In genomic region chr7:130007993-130008583, GRCm38 (mm10) we compare ENCODE assay signal across 22 mouse cellular contexts.
DNase-seq lines count a peak whose midpoint lies in the region; ATAC-seq and TF ChIP-seq lines count a peak whose summit lies in the region.
"Had no signal": no experiment of that assay in that cellular context is flagged by ENCODE, and none has a peak within 500 bp of the region (broad histone marks: within the 10 kb centered on the region; RNA-seq: fewer than 3 reads in every experiment).

No protein-coding gene starts in this region.

- H3K4me1 ChIP-seq in intestine, embryonic 14.5 days (replicated peaks; ENCODE audit: control insufficient read depth, insufficient read depth, low read length) = peaks cover 41% of the 10 kb centered on the region
- H3K4me1 ChIP-seq in intestine, postnatal 0 days (replicated peaks; ENCODE audit: control insufficient read depth, insufficient read depth, low read length) = no peaks in the 10 kb centered on the region
- H3K4me1 ChIP-seq in stomach, embryonic 16.5 days (ENCODE audit: control insufficient read depth, insufficient read depth, low read length) = peaks cover 18% of the 10 kb centered on the region

- DNase-seq in embryo, embryonic 10 days (ENCODE audit: low spot score) = peak; percentile 65
- DNase-seq in embryo, embryonic 11 days = no peak
- peak; percentile 53 for DNase-seq in intestine, embryonic 14.5 days (ENCODE audit: low spot score)
- no peak for DNase-seq in frontal cortex, postnatal 36 days (ENCODE audit: low spot score in 2 of 2)
- DNase-seq in thymus, postnatal 10 days (ENCODE audit: low spot score in 2 of 2) = no peak
- DNase-seq: adrenal gland, adult 8-10 months; adrenal gland, postnatal 36 days; B cell, adult 2 months; cerebellum, adult 2 months; cerebellum, postnatal 10 days; gastrocnemius, postnatal 14 days; heart, postnatal 10 days; heart, postnatal 4 days had no signal

- no peak overlapping the region for H3K9ac ChIP-seq in intestine, embryonic 14.5 days (ENCODE audit: low read length)
- no peak overlapping the region for H3K9ac ChIP-seq in intestine, postnatal 0 days (ENCODE audit: low read depth, low read length)
- no peak overlapping the region for H3K9ac ChIP-seq in stomach, embryonic 16.5 days (ENCODE audit: low read length)
- H3K9ac ChIP-seq: embryonic facial prominence, embryonic 15.5 days; hindbrain, embryonic 14.5 days had no signal

- no peaks in the 10 kb centered on the region for H3K9me3 ChIP-seq in intestine, embryonic 14.5 days (ENCODE audit: control insufficient read depth, low read length)
- H3K9me3 ChIP-seq in intestine, postnatal 0 days (ENCODE audit: control insufficient read depth) = no peaks in the 10 kb centered on the region
- no peaks in the 10 kb centered on the region for H3K9me3 ChIP-seq in stomach, embryonic 16.5 days (replicated peaks; ENCODE audit: control insufficient read depth, low read length)
- H3K9me3 ChIP-seq: embryonic facial prominence, embryonic 15.5 days; forebrain, embryonic 10.5 days had no signal

- H3K4me2 ChIP-seq in intestine, embryonic 14.5 days (ENCODE audit: low read length) = no peak overlapping the region
- no peak overlapping the region for H3K4me2 ChIP-seq in intestine, postnatal 0 days (replicated peaks; ENCODE audit: low read depth)
- no peak overlapping the region for H3K4me2 ChIP-seq in stomach, embryonic 16.5 days (ENCODE audit: low read depth, low read length)
- H3K4me2 ChIP-seq: embryonic facial prominence, embryonic 15.5 days; hindbrain, embryonic 14.5 days had no signal

- no peaks in the 10 kb centered on the region for H3K36me3 ChIP-seq in intestine, embryonic 14.5 days (ENCODE audit: control insufficient read depth, insufficient read depth, low read length)
- no peaks in the 10 kb centered on the region for H3K36me3 ChIP-seq in intestine, postnatal 0 days (ENCODE audit: control insufficient read depth, insufficient read depth)
- H3K36me3 ChIP-seq in stomach, embryonic 16.5 days (ENCODE audit: control insufficient read depth, insufficient read depth, low read length) = no peaks in the 10 kb centered on the region
- H3K36me3 ChIP-seq: embryonic facial prominence, embryonic 15.5 days; forebrain, embryonic 10.5 days; G1E had no signal

- peak overlapping the region; percentile 73 for H3K27ac ChIP-seq in intestine, embryonic 14.5 days (ENCODE audit: low read depth)
- no peak overlapping the region for H3K27ac ChIP-seq in intestine, postnatal 0 days (ENCODE audit: low read depth, low read length)
- H3K27ac ChIP-seq in stomach, embryonic 16.5 days (ENCODE audit: low read length) = peak overlapping the region; percentile 29; the same call in 1 of the 2 replicates
- H3K27ac ChIP-seq: embryonic facial prominence, embryonic 15.5 days; forebrain, embryonic 10.5 days; hindbrain, embryonic 14.5 days had no signal

- H3K4me3 ChIP-seq in intestine, embryonic 14.5 days (ENCODE audit: low read depth, low read length) = no peak overlapping the region
- H3K4me3 ChIP-seq in intestine, postnatal 0 days (ENCODE audit: low read depth, low read length) = no peak overlapping the region
- H3K4me3 ChIP-seq in stomach, embryonic 16.5 days (replicated peaks; ENCODE audit: low read length) = no peak overlapping the region
- H3K4me3 ChIP-seq: embryonic facial prominence, embryonic 15.5 days; erythroblast, embryonic 14.5 days; forebrain, embryonic 10.5 days had no signal

- ATAC-seq in intestine, embryonic 14.5 days (replicated peaks; ENCODE audit: low FRiP score, low TSS enrichment, low read depth) = peak; percentile 64; the same call in 1 of the 2 replicates
- no peak for ATAC-seq in intestine, postnatal 0 days
- no peak; the same call in 1 of the 2 replicates for ATAC-seq in stomach, embryonic 16.5 days (ENCODE audit: insufficient read depth, low FRiP score)
- ATAC-seq: CD4-positive, CD25-positive, alpha-beta regulatory T cell, adult 4 months; forebrain, embryonic 14.5 days had no signal

- no peak for TF ChIP-seq CTCF in intestine, postnatal 0 days (IDR thresholded peaks at IDR 0.05; ENCODE audit: low read depth)

- 15% methylated on average over 6 of the region's 6 CpGs for WGBS in intestine, embryonic 14.5 days
- 48% methylated on average over 6 of the region's 6 CpGs for WGBS in intestine, postnatal 0 days
- 25% methylated on average over 6 of the region's 6 CpGs for WGBS in stomach, embryonic 16.5 days

- H3K27me3 ChIP-seq in intestine, embryonic 14.5 days (replicated peaks; ENCODE audit: control insufficient read depth, insufficient read depth, low read length) = no peaks in the 10 kb centered on the region
- no peaks in the 10 kb centered on the region for H3K27me3 ChIP-seq in intestine, postnatal 0 days (replicated peaks; ENCODE audit: control insufficient read depth, insufficient read depth, low read length)
- H3K27me3 ChIP-seq in stomach, embryonic 16.5 days (ENCODE audit: control insufficient read depth, insufficient read depth, low read length) = no peaks in the 10 kb centered on the region
- H3K27me3 ChIP-seq: embryonic facial prominence, embryonic 15.5 days had no signal

Comparison
In these comparisons a context has a peak if more than half of its experiments do, and no peak if none do; other contexts are left out.
1. DNase-seq: peak in embryo, embryonic 10 days (single experiment) and intestine, embryonic 14.5 days (single experiment); none in embryo, embryonic 11 days (single experiment), frontal cortex, postnatal 36 days (0 of 2) and thymus, postnatal 10 days (0 of 2).